Mouse (Mus musculus) frontal cortex, adult (tissue): ENCODE data around the gene Atp2a3.

Experiments
- ATAC-seq: cut with Nextera tagmentation; 2 replicates; pipeline ENCODE4 v1.9.2; 2017; ENCODE audit warnings: mild to moderate bottlenecking, moderate library complexity, mixed read lengths; ENCODE audit not compliant: low TSS enrichment

The Atp2a3 gene

GRCm38 (mm10) chr11:73001029-73001428 is 40.1 kb downstream of the Atp2a3 start:
- peak; percentile 89 for ATAC-seq

DNA sequence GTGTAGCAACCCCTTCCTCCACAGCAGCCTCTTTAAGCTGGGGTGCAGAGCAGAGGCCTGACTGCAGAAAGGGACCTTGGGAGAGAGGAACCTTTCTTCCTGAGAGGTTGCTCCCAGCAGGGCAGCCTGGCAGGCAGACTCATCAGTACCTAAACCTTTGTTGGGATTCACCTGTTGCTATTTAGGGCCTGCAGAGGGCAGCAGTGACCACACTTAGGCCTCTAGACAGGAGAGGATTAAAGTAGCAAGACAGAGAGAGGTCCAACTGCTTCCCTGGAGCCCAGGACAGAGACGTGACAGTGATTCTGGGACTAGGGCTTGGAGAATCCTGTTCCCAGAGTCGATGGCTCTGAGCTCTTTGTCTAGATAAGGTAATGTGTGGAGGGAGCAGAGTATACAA is 45.4 kb downstream of the Atp2a3 start:
- peak; percentile 45; the same call in 1 of the 2 replicates for ATAC-seq

- no peak for ATAC-seq
Measured at GRCm38 (mm10) chr11:73007113-73007512, 46.1 kb downstream of the Atp2a3 start.

GRCm38 (mm10) chr11:73007698-73008481 is 46.9 kb downstream of the Atp2a3 start:
- ATAC-seq = peak; percentile 64

DNA sequence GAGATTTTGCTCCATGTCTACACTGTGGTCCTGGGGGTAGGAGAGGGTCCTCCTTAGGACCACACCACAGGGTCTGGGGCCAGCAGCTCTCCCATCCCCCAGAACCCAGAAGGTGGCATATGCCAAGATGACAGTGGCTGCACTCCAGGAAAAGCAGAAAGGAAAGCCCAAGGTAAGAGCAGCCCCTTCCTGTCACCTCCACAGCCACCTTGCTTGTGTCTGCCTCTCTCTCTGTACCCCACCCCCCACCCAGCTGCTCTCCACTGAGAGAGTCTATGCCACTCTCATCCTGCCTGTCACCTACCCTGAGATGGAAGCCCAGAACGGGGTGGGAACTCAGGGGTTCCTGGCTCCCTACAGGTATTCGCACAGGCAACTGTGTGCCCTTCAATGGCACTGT is 47.9 kb downstream of the Atp2a3 start:
- ATAC-seq = no peak

DNA sequence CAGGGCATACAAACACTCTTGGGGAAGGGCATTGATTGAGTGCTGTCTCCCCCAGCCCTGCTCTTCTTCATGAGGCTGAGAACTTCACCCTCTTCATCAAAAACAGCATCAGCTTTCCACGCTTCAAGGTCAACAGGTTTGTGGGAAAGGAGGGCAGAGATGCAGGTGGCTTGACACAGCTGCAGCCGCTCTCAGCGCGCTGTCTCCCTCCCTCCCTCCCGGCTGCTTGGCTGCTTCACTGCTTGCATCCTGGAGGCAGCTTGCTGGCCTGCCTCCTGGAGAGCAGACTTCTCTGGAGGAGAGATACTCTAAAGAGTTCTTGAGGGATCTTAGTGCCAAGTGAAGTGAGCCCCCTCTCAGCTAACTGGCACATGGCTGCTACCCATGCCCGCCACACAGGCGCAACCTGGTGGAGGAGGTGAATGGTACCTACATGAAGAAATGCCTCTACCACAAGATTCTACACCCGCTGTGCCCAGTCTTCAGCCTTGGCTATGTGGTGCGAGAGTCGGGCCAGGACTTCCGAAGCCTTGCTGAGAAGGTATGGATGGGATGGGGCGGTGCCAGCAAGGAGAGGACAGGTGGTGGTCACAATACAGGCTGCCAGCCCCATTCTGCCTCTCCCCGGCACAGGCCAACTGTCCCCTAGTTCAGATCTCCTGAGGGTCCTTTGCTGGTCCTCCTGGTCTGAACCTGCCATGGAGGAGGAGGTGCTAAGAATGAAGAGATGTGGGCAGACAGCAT is 48.7 kb downstream of the Atp2a3 start:
- ATAC-seq = peak; percentile 68

DNA sequence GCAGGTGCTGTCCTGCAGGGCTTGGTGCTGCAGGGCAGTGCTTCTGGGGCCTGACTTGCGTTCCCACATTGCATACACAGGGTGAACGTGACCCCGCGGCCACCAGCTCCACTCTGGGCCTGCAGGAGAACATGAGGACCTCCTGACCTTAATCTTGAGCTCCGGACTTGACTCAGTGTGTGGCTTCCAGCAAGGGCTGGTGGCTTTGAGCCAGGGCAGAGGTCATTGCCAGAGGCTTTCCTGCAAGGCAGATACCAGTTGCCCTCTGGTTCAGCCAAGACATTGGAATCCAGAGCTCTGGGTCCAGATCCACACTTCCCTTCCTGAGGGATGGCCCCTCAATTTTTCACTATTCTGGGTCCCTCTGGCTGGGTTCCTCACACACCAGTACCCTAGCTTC is 53.0 kb downstream of the Atp2a3 start:
- ATAC-seq = no peak

DNA sequence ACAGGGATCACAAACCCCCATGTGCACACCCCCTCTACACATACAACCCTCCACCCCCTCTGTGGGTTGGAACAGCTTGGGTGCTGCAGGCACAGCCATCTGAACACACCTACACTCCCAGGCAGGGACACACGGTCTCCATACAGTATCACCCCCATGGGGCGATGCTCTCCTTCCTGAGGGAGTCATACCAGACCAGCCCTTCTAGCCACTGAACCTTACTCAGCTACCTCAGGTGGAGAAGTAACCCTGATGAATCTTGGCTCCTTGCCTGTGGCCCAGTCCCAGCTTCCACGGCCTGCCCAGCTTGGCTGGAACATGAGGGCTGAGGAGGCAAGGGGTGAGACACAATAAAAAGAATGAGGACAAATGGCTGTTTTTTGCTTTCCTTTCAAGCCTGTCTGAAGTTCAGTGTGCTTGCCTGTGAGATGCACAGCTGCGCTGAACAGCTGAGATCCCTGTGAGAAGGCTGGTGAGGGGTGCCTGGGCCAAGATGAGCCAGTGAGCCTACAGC is 53.9 kb downstream of the Atp2a3 start:
- ATAC-seq = peak; percentile 27

GRCm38 (mm10) chr11:73015391-73016102 is 54.6 kb downstream of the Atp2a3 start:
- no peak for ATAC-seq

DNA sequence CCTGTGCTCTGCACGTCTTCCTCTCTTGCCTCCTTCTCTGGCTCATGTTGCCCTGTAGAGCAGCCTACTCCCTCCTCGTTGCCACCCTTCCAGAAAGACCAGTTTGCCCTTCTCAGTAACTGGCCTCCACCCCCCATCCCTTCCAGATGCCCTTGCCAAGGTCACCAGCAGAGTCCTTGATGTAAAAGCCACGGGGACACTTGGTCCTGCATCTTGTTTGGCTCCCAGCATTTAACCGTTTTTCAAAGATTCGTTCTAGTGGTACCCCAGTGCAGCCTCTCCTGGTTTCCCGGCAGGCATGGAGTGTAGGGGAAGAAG is 55.1 kb downstream of the Atp2a3 start:
- no peak for ATAC-seq

DNA sequence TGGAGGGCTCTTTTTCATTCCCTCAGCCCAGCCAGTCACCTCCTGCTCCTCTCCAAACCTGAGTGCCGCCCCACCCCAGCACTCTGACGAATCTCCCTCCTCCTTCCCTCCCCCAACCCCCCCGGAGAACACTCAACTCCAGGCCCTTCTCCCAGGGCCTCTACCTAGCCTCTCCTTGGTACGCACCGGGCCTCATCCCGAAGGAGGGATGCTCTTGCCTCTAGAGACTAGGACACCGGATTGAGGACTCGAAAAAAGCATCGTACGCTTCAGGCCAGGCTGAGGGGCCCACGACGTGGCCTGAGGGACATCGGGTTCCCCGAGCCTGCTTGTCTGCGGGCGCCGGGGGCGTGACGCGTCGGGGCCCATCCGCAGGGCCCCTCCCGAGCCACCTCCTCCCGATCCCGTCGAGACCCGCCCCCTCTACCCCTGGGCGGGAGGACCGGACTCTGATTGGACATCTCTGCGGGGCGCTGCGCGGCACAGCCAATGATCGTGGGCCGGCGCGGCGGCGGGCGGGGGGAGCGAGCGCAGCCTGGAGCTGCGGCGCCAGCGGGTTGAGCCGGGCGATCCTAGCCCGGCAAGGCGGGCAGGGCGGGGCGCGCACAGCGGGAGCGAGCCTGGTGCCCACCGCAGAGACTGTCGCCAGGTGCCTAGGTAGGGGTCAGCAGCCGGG is 57.6 kb downstream of the Atp2a3 start, which contains the start of gene Camkk1:
Gene Camkk1, plus strand, starts transcription at position 538 of the 676 bp plus-strand sequence.
- ATAC-seq = peak; percentile 60

GRCm38 (mm10) chr11:73019147-73019795 is 58.3 kb downstream of the Atp2a3 start:
- ATAC-seq = peak; percentile 13

DNA sequence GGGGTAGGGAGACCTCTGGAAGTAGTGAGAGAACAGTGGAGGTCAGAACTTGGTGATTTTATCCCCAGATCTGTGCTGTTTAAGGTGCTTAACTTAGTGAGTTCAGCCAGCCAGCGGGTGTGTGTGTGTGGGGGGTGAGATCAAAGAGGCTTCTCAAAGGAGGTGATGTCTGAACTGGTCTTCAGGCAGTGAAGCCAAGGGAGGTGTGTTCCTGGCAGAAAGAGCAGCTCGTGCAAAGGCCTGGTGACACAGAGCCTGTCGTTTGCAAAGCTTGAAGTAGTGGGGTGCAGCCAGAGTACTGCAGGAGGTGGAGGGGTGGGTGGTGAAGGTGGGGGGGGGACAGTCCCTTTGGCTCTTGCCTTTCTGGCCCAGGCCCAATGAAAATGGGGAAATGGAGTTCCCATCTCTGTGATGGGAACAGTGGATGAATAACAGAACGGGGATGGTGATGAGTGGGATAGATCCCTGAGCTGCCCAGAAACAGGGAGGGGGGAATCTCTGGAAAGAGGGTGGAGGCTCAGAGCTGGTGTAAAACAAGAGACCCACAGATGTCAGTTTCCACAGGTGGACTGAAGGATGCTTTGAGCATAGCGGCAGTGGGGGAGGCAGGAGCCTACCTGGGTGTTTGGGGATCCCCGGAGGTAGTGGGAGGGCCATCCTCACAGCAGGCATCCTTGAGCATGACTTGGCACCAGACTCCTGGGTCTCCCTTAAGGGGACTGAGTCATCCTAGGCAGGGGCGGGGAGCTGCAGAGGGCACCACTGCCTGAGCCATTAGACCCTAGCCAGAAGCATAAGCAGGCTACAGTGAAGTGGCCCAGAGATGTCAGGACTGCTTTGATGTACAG is 60.2 kb downstream of the Atp2a3 start:
- ATAC-seq = no peak

GRCm38 (mm10) chr11:73023099-73023498 is 62.1 kb downstream of the Atp2a3 start:
- ATAC-seq = peak; percentile 53

DNA sequence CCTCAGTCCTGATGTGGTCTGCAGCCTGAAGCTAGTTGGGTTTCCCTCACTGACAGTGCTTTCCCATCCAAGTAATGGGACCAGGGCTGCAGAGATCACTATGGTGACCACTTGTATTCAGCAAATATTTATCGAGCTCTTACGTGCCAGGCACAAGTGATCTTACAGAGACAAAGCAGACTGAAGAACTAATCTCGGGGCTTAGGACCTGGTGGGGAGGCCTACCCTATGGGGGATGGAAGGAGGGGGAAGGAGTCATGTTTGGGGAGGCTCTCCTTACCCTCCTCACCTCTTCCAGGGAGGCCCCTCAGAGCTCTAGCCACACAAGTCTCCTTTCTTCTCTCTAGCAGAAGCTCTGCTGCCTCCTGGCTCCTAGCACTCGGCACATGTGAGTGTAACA is 62.9 kb downstream of the Atp2a3 start:
- no peak for ATAC-seq

DNA sequence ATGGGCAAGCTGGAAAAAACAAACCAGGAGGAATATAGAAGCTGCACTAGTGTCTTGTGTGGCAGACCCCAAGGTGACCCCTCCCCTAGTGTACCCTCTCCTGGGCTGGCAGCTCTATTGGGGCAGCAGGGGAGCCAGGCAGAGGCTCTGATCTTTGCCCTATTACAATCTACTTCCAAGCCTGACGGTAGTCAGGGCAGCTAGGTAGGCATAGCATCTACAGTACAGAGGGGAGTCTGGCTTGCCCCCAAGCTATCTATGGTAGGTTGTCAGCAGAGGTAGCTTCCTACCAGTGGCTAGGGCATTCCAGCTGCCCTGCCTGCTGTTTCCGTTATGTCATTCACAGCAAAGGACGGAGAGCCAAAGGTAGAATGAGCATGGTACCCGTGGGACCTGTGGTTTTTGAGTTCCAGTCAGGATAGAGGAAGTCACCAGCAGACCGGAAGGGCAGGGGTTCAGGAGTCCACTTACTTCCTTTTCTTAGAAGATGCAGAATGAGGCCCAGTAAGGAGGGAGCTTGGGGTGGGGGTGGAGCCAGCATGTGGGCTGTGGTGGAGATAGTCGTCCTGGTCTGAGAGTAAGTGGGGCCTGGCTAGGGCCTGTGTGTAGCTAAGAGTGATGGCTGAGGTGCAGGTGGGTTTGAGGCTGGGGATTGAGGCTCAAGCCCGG is 63.4 kb downstream of the Atp2a3 start:
- no peak for ATAC-seq

- no peak for ATAC-seq
Measured at GRCm38 (mm10) chr11:73026961-73027360, 66.0 kb downstream of the Atp2a3 start.

- peak; percentile 95 for ATAC-seq
Measured at GRCm38 (mm10) chr11:73030821-73031498, 70.0 kb downstream of the Atp2a3 start.

DNA sequence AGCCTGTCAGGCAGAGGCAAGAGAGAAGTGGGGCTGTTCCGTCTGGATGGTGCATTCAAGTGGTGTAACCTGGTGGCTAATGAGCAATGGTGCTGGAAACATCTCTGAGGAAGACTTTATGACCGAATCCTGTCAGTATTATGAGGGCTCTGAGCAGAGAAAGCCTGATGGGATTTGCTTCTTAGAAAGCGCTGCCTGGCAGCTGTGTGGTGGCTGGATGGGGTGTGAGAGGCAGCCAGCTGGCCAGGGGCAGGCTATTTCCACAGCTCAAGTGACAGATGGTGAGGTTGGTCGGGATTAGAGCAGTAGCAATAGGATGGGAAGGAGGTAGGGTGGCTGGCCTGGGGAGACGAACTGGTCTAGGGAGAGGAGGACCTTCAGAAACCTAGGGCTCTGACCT is 70.6 kb downstream of the Atp2a3 start:
- ATAC-seq = no peak
